7 mouse cellular contexts compared by ENCODE assay signal in the genomic region with DNA sequence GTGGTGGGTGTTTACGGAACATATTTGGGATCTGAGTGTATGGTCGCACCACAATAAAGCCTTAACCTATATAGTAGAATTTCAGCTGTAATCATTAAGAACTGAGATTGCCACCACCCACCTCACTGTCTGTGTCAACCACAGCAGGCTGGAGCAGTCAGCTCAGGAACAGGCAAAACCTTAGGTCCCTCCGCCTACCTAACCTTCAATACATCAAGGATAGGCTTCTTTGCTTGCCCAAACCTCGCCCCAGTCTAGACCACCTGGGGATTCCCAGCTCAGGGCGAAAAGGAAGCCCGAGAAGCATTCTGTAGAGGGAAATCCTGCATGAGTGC. TPM values are rescaled to one million over a fixed set of nuclear protein-coding genes. Genes with fewer than 3 reads are reported as not detected.
DNase-seq lines count a peak whose midpoint lies in the region; ATAC-seq and TF ChIP-seq lines count a peak whose summit lies in the region.

No protein-coding gene starts in this region.

- H3K9ac ChIP-seq in lung, postnatal 0 days (replicated peaks; ENCODE audit: low read depth), result no peak overlapping the region
- peak overlapping the region; percentile 76 for H3K9ac ChIP-seq in forebrain, embryonic 13.5 days
- no peak overlapping the region; the same call in 1 of the 2 replicates for H3K9ac ChIP-seq in limb, embryonic 15.5 days
- no peak overlapping the region for H3K9ac ChIP-seq in stomach, embryonic 15.5 days

- WGBS in lung, postnatal 0 days, result 51% methylated on average over 6 of the region's 6 CpGs
- WGBS in forebrain, embryonic 13.5 days, result 41% methylated on average over 6 of the region's 6 CpGs
- WGBS in limb, embryonic 15.5 days, result 47% methylated on average over 6 of the region's 6 CpGs
- WGBS in stomach, embryonic 15.5 days, result 44% methylated on average over 6 of the region's 6 CpGs

- no peak for DNase-seq in lung, postnatal 0 days (ENCODE audit: low spot score)
- DNase-seq in lung, adult 18-20 months, result no peak
- no peak for DNase-seq in embryo, embryonic 10 days (ENCODE audit: low spot score)
- DNase-seq in layer of hippocampus, postnatal 25 days (ENCODE audit: extremely low spot score in 1 of 2, low spot score in 1 of 2), result no peak

- H3K36me3 ChIP-seq in lung, postnatal 0 days (ENCODE audit: insufficient read depth, low read length), result no peaks in the 10 kb centered on the region
- H3K36me3 ChIP-seq in forebrain, embryonic 13.5 days (ENCODE audit: poor library complexity, severe bottlenecking), result peaks cover 14% of the 10 kb centered on the region
- H3K36me3 ChIP-seq in limb, embryonic 15.5 days, result peaks cover 6% of the 10 kb centered on the region
- H3K36me3 ChIP-seq in stomach, embryonic 15.5 days, result 0 out of 2 replicates have a peak, but pooled peaks cover 4% of the 10 kb centered on the region

- H3K27ac ChIP-seq in lung, postnatal 0 days (ENCODE audit: low read length), result no peak overlapping the region
- no peak overlapping the region for H3K27ac ChIP-seq in forebrain, embryonic 13.5 days
- H3K27ac ChIP-seq in limb, embryonic 15.5 days, result no peak overlapping the region; the same call in 1 of the 2 replicates
- H3K27ac ChIP-seq in stomach, embryonic 15.5 days, result no peak overlapping the region

- TF ChIP-seq EP300 in lung, postnatal 0 days (IDR thresholded peaks at IDR 0.05), result no peak

- H3K4me1 ChIP-seq in lung, postnatal 0 days (ENCODE audit: insufficient read depth, low read depth, low read length), result peaks cover 4% of the 10 kb centered on the region; the same call in 1 of the 2 replicates
- H3K4me1 ChIP-seq in forebrain, embryonic 13.5 days, result peaks cover 36% of the 10 kb centered on the region
- peaks cover 27% of the 10 kb centered on the region for H3K4me1 ChIP-seq in limb, embryonic 15.5 days
- peaks cover 12% of the 10 kb centered on the region for H3K4me1 ChIP-seq in stomach, embryonic 15.5 days

- H3K9me3 ChIP-seq in lung, postnatal 0 days (ENCODE audit: low read length), result no peaks in the 10 kb centered on the region
- H3K9me3 ChIP-seq in forebrain, embryonic 13.5 days (replicated peaks), result no peaks in the 10 kb centered on the region
- H3K9me3 ChIP-seq in limb, embryonic 15.5 days, result no peaks in the 10 kb centered on the region
- H3K9me3 ChIP-seq in stomach, embryonic 15.5 days, result no peaks in the 10 kb centered on the region

- no peak for ATAC-seq in lung, postnatal 0 days
- ATAC-seq in forebrain, embryonic 13.5 days, result peak; percentile 48
- no peak for ATAC-seq in limb, embryonic 15.5 days (ENCODE audit: insufficient number of reproducible peaks, low FRiP score, low TSS enrichment, low read depth)
- no peak for ATAC-seq in stomach, embryonic 15.5 days (ENCODE audit: insufficient read depth, low FRiP score, low read depth)

- no peaks in the 10 kb centered on the region for H3K27me3 ChIP-seq in lung, postnatal 0 days (replicated peaks; ENCODE audit: insufficient read depth, low read length)
- no peaks in the 10 kb centered on the region for H3K27me3 ChIP-seq in forebrain, embryonic 13.5 days
- H3K27me3 ChIP-seq in limb, embryonic 15.5 days, result no peaks in the 10 kb centered on the region
- no peaks in the 10 kb centered on the region for H3K27me3 ChIP-seq in stomach, embryonic 15.5 days (replicated peaks)

- no peak for TF ChIP-seq CTCF in lung, postnatal 0 days (IDR thresholded peaks at IDR 0.05)

- H3K4me2 ChIP-seq in lung, postnatal 0 days (replicated peaks; ENCODE audit: low read depth, low read length), result peak overlapping the region; percentile 83
- H3K4me2 ChIP-seq in forebrain, embryonic 13.5 days, result peak overlapping the region; percentile 76
- peak overlapping the region; percentile 94 for H3K4me2 ChIP-seq in limb, embryonic 15.5 days
- peak overlapping the region; percentile 88 for H3K4me2 ChIP-seq in stomach, embryonic 15.5 days

- peak overlapping the region; percentile 46 for H3K4me3 ChIP-seq in lung, postnatal 0 days (ENCODE audit: low read depth, low read length)
- H3K4me3 ChIP-seq in forebrain, embryonic 13.5 days, result peak overlapping the region; percentile 55
- H3K4me3 ChIP-seq in limb, embryonic 15.5 days, result peak overlapping the region; percentile 63
- peak overlapping the region; percentile 66 for H3K4me3 ChIP-seq in stomach, embryonic 15.5 days (replicated peaks)

RNA-seq across cellular contexts. Expression of a gene that starts 0.3 kb away (rescaled TPM):
- 0.43 and 0.94 TPM in 2 replicates for polyA plus RNA-seq in lung, postnatal 0 days (2015; fragmentation: Nextera tagmentation; extraction: Ambion mirVana)
- polyA plus RNA-seq in forebrain, embryonic 13.5 days (2015; fragmentation: Nextera tagmentation; extraction: Ambion mirVana), result 5.6 and 5.9 TPM in 2 replicates
- 4.0 and 4.8 TPM in 2 replicates for polyA plus RNA-seq in limb, embryonic 15.5 days (2015; fragmentation: Nextera tagmentation; extraction: Ambion mirVana)
- polyA plus RNA-seq in stomach, embryonic 15.5 days (2015; fragmentation: Nextera tagmentation; extraction: Ambion mirVana), result 3.7 and 6.6 TPM in 2 replicates
- total RNA-seq in layer of hippocampus, postnatal 25 days (2021), result 1 to 10 TPM; 2.6 to 2.9 TPM

RNA-seq across cellular contexts. Expression of a gene that starts 22.6 kb away (rescaled TPM):
- polyA plus RNA-seq in lung, postnatal 0 days (2015; fragmentation: Nextera tagmentation; extraction: Ambion mirVana), result 100 and 103 TPM in 2 replicates
- 93.1 and 103 TPM in 2 replicates for polyA plus RNA-seq in forebrain, embryonic 13.5 days (2015; fragmentation: Nextera tagmentation; extraction: Ambion mirVana)
- 128 and 137 TPM in 2 replicates for polyA plus RNA-seq in limb, embryonic 15.5 days (2015; fragmentation: Nextera tagmentation; extraction: Ambion mirVana)
- 148 and 151 TPM in 2 replicates for polyA plus RNA-seq in stomach, embryonic 15.5 days (2015; fragmentation: Nextera tagmentation; extraction: Ambion mirVana)
- total RNA-seq in layer of hippocampus, postnatal 25 days (2021), result 100 to 1,000 TPM; 130 to 140 TPM

RNA-seq across cellular contexts. Expression of a gene that starts 51.4 kb away (rescaled TPM):
- not detected in 2 replicates for polyA plus RNA-seq in lung, postnatal 0 days (2015; fragmentation: Nextera tagmentation; extraction: Ambion mirVana)
- polyA plus RNA-seq in forebrain, embryonic 13.5 days (2015; fragmentation: Nextera tagmentation; extraction: Ambion mirVana), result not detected in 2 replicates
- polyA plus RNA-seq in limb, embryonic 15.5 days (2015; fragmentation: Nextera tagmentation; extraction: Ambion mirVana), result 0.08 and 0.09 TPM in 2 replicates
- not detected in 2 replicates for polyA plus RNA-seq in stomach, embryonic 15.5 days (2015; fragmentation: Nextera tagmentation; extraction: Ambion mirVana)
- not detected for total RNA-seq in layer of hippocampus, postnatal 25 days (2021)
